Mouse (Mus musculus): ENCODE measurements around the gene Kif20b. TPM values are rescaled to one million over a fixed set of nuclear protein-coding genes. Genes with fewer than 3 reads are reported as not detected.

The Kif20b gene
- polyA plus RNA-seq, 1 experiment = 8.6 TPM

DNA sequence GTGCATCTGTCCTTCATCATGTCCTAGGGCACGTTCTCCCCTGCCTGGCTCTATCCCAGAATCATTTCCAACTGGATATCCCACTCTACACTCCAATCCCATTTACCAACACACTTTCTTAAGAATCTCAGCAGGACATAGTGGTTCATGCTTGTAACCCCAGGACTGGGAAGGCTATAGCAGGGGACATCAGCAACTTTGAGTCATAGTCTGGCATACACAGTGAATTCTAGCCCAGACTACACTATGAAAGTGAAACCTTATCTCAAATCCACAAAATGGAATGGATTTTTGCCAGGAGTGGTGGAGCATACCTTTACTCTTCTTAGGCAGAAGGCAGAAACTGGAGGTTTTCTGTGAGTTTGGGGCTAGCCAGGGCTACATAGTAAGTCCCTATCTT, 30.6 kb upstream of the Kif20b start:
- no peak for TF ChIP-seq CTCF (IDR thresholded peaks at IDR 0.05; ENCODE audit: borderline replicate concordance, extremely low read depth, insufficient read depth, insufficient read length)
- no peak for TF ChIP-seq POLR2A (IDR thresholded peaks at IDR 0.05; ENCODE audit: borderline replicate concordance, extremely low read depth, insufficient read depth, insufficient read length, poor library complexity, severe bottlenecking)
- DNase-seq (ENCODE audit: low read depth) = no peak

DNA sequence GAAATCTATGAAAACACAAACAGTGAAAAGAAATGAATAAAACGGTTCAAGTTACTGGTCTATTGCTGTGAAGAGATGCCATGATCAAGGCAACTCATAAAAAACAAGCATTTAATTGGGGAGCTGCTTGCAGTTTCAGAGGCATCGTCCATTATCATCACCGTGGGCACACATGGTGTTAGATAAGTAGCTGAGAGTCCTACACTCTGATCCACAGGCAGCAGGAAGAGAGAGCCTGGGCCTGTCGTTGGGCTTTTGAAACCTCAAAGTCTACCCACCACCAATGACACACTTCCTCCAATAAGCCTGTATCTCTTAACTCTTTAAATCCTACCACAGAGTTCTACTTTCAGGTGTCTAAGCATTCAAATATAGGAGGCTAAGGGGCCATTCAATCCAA, 27.1 kb upstream of the Kif20b start:
- DNase-seq (ENCODE audit: low read depth) = no peak

DNA sequence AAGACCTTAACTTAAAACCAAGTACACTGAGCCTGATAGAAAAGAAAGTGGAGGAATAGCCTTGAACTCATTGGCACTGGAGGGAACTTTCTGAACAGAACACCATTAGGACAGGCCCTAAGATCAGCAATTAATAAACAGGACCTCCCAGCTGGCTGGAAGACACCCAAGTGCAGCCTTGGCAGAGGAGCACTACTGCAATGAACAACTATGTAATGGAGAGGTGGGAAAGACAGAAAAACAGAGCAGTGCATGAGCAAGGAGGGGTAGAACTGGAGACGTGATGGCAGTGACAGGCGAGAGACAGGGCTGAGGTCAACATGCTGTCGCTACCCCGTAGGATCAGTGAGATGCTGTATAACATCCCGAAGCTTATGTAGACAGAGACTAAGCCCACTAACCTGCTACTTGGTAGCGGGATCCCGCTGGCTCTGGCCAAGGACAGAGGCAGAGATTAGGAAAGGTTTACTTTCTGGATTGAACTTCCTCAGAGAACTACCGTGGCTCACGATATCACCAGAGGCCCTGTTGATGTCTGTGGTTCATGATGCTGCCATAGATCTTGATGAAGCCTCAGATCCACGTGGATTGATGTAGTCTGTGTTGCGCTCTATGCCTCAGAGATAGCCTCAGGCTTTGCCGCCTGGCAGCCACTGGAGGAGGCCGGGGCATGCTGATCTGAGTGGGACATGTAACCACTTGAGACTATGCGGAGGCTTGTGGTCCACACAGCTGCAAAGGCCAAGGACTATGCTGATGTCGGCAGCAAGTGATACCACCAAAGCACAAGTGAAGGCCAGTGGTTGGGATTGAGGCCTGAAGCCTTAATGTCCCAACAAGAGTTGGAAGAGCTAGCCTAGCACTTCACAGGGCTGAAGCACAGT, 24.8 kb upstream of the Kif20b start:
- TF ChIP-seq CTCF (IDR thresholded peaks at IDR 0.05; ENCODE audit: borderline replicate concordance, extremely low read depth, insufficient read depth, insufficient read length) (no peak), POLR2A (IDR thresholded peaks at IDR 0.05; ENCODE audit: borderline replicate concordance, extremely low read depth, insufficient read depth, insufficient read length, poor library complexity, severe bottlenecking) (no peak)
- no peak for DNase-seq (ENCODE audit: low read depth)

More for the DNA sequence above, 27.1 kb upstream of the Kif20b start:
- TF ChIP-seq CTCF (IDR thresholded peaks at IDR 0.05; ENCODE audit: borderline replicate concordance, extremely low read depth, insufficient read depth, insufficient read length) = no peak
- no peak for TF ChIP-seq POLR2A (IDR thresholded peaks at IDR 0.05; ENCODE audit: borderline replicate concordance, extremely low read depth, insufficient read depth, insufficient read length, poor library complexity, severe bottlenecking)

DNA sequence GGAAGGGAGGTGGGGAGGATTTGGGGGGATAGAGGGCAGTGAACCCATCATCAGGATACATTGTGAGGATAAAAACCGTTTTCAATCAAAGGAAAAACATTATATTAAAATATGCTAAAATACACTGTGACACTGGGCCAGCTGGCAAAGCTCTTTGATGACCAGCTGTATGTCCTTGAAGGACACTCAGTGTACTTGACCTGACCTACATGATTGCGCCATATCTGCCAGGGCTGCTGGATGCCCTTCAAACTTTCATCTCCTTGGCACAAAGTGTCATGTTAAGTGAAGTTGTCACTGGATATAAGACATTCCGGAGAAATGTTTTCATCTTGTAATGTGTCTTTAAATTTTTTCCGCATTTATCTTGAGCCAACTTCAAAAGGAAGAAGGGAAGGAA, 23.2 kb upstream of the Kif20b start:
- no peak for DNase-seq (ENCODE audit: low read depth)
- TF ChIP-seq POLR2A (IDR thresholded peaks at IDR 0.05; ENCODE audit: borderline replicate concordance, extremely low read depth, insufficient read depth, insufficient read length, poor library complexity, severe bottlenecking) (no peak), CTCF (IDR thresholded peaks at IDR 0.05; ENCODE audit: borderline replicate concordance, extremely low read depth, insufficient read depth, insufficient read length) (no peak)

DNA sequence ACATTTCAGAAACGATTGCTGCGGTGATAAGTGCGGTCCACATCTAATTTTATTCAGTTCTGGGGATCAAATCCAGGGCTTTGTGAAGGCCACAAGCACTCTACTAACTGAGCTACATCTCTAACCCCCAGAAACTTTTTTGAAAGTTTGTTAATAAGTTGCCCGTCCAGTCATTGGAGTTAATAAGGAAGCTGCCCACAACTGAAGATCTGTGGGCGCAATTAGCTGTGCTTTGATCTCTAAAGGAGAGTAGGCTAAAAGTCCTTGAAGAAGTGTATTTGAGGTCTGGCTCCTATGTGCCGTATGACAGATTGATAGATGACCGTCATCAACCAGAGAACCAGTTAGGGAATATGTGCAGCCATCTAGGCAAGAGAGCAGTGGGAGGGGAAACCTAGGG, 20.9 kb upstream of the Kif20b start:
- TF ChIP-seq CTCF (IDR thresholded peaks at IDR 0.05; ENCODE audit: borderline replicate concordance, extremely low read depth, insufficient read depth, insufficient read length) (no peak), POLR2A (IDR thresholded peaks at IDR 0.05; ENCODE audit: borderline replicate concordance, extremely low read depth, insufficient read depth, insufficient read length, poor library complexity, severe bottlenecking) (no peak)
- DNase-seq (ENCODE audit: low read depth) = no peak

DNA sequence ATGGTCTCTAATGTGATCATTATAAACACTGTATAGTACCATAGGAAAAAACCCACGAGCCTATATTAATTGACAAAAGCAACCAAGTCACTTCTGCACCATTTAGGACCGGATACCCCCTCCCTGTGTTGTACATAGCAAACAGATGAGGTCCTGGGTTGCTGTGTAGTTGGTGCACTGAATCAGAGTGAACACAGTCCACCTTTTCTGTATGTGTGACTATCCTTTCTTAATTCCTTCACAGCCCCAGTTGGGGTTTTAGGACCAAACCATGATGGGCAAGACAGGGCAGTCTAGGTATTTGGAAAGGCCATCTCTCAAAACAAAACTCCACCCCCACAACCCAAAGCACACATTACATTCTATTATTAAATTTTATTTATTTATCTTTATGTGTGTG, 20.4 kb upstream of the Kif20b start:
- no peak for DNase-seq (ENCODE audit: low read depth)
- TF ChIP-seq CTCF (IDR thresholded peaks at IDR 0.05; ENCODE audit: borderline replicate concordance, extremely low read depth, insufficient read depth, insufficient read length) (no peak), POLR2A (IDR thresholded peaks at IDR 0.05; ENCODE audit: borderline replicate concordance, extremely low read depth, insufficient read depth, insufficient read length, poor library complexity, severe bottlenecking) (no peak)

DNA sequence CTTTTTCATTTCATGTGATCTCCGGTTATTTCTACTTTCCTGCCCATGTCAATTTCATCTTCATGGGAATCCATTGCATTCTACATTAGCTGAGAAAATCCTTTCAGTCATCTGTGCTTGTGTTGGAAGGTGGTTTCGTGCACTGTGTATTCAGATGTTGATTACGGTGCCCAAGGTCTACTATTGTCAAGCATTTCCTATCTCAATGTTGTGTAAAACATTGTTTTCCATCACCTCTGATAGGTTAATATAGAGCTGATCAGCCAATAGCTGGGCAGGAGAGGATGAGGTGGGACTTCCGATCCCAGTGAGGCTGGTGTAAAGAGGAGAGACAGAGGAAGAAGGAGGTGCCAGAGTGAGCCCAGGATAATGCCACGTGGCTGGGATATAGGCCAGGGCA, 18.1 kb upstream of the Kif20b start:
- TF ChIP-seq POLR2A (IDR thresholded peaks at IDR 0.05; ENCODE audit: borderline replicate concordance, extremely low read depth, insufficient read depth, insufficient read length, poor library complexity, severe bottlenecking) = no peak
- TF ChIP-seq CTCF (IDR thresholded peaks at IDR 0.05; ENCODE audit: borderline replicate concordance, extremely low read depth, insufficient read depth, insufficient read length) = no peak
- DNase-seq (ENCODE audit: low read depth) = no peak

DNA sequence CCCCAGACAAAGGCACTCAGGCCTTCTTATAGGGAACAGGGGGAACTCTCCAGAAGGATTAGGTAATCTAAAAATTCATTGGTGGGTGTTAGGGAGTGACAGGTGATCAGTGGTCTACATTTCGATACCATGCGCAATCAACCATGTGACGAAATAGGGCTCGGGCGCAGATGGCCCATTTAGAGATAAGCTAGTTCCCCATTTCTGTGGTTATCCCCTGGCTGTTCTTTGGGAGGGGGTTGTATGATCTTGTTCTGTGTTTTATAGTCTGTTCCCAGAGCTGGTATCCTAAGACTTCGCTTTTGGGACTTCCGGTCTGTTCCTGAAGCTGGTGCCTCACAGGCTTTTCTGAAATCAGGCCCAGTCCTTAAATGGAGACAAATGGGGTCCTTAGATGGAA, 16.7 kb upstream of the Kif20b start:
- no peak for TF ChIP-seq POLR2A (IDR thresholded peaks at IDR 0.05; ENCODE audit: borderline replicate concordance, extremely low read depth, insufficient read depth, insufficient read length, poor library complexity, severe bottlenecking)
- TF ChIP-seq CTCF (IDR thresholded peaks at IDR 0.05; ENCODE audit: borderline replicate concordance, extremely low read depth, insufficient read depth, insufficient read length) = no peak
- no peak for DNase-seq (ENCODE audit: low read depth)

DNA sequence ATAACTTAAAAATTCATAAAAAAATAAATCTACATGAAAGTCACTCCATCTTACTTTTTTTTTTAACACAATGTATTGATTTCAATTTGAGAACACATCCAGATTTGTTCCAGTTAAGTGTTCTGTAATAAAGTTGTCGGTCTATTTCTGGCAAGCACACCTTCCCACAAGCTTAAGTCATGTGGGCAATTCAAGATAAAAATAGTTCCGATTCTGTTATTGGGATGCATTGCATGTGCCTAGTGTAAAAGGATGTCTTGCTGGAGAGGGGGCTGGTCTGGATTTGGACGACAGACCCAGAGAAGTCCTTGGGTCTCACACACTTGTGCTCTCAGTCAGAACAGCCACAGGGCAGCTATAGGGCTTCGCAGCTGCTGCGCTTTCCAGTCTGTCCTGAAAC, 15.4 kb upstream of the Kif20b start:
- TF ChIP-seq POLR2A (IDR thresholded peaks at IDR 0.05; ENCODE audit: borderline replicate concordance, extremely low read depth, insufficient read depth, insufficient read length, poor library complexity, severe bottlenecking) = no peak
- TF ChIP-seq CTCF (IDR thresholded peaks at IDR 0.05; ENCODE audit: borderline replicate concordance, extremely low read depth, insufficient read depth, insufficient read length) = no peak
- no peak for DNase-seq (ENCODE audit: low read depth)

DNA sequence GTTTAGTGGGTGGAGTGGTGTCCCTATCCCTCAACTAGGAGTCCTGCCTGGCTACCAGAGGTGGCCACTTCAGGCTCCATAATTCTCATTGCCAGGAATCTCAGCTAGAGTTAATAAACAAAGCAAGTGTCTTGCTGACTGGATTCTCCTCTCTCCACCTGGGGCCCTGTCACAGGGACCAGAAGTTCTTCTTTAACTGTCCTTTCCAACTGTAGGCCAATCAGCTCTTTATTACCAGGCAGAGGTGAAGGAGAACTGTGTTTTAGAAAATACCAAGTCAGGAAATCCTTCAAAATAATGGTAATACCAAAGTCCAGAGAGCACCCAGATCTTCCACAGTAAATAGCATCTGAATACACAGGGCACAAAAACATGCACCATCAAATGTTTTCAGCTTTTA, 9.8 kb upstream of the Kif20b start:
- TF ChIP-seq CTCF (IDR thresholded peaks at IDR 0.05; ENCODE audit: borderline replicate concordance, extremely low read depth, insufficient read depth, insufficient read length) (no peak), POLR2A (IDR thresholded peaks at IDR 0.05; ENCODE audit: borderline replicate concordance, extremely low read depth, insufficient read depth, insufficient read length, poor library complexity, severe bottlenecking) (no peak)
- no peak for DNase-seq (ENCODE audit: low read depth)

DNA sequence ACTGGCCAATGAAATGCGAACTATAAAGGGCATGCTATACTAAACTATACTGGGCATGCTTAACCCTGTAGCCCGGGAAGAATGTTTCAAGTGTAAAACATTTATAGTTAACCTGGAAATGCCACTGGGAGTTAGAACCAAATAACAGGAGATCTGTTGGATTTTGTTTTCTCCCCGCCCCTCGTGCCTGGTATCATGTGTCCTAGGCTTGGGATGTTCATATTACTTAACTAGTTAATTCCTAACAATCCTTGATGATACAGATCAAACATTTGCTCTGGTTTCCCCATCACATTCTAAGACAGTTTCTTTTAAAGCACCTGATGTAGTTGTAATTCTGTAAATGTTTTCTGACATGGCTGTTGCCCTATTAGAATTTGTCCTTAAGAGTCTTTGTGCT, 2.1 kb upstream of the Kif20b start:
- DNase-seq (ENCODE audit: low read depth) = no peak
- TF ChIP-seq CTCF (IDR thresholded peaks at IDR 0.05; ENCODE audit: borderline replicate concordance, extremely low read depth, insufficient read depth, insufficient read length) = no peak
- TF ChIP-seq POLR2A (IDR thresholded peaks at IDR 0.05; ENCODE audit: borderline replicate concordance, extremely low read depth, insufficient read depth, insufficient read length, poor library complexity, severe bottlenecking) = no peak

DNA sequence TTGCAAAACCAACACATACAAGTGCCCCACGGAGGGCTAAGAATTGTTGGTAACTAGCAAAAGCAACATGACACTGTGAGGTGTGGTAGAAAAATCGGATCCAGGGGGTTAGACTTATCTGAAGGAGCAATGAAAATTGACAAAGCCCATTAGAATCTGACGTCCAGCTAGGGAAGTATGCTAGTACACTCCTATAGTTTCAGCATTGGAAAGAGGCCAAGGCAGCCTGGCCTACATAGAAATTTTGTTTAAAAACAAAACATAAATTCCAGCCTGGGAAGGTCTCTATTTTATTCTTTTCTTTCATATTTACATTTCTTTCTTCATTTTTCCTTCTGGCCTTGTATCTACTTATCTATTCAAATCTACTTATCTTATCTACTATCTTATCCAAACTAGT, 1.6 kb upstream of the Kif20b start:
- TF ChIP-seq CTCF (IDR thresholded peaks at IDR 0.05; ENCODE audit: borderline replicate concordance, extremely low read depth, insufficient read depth, insufficient read length) = no peak
- peak; percentile 0 for DNase-seq (ENCODE audit: low read depth)

Measured in brain, embryonic 14.5 days (tissue).